Mouse (Mus musculus): ENCODE measurements around the gene Lsm4. TPM values are rescaled to one million over a fixed set of nuclear protein-coding genes. Genes with fewer than 3 reads are reported as not detected.
A peak's percentile ranks its signal among the peaks of the same experiment; 100 is the strongest.

Gene Lsm4
- polyA plus RNA-seq, 1 experiment from 2014 or later: 269 TPM

GRCm38 (mm10) chr8:70636838-70637237 lies 36.2 kb upstream of the Lsm4 start:
- WGBS (ENCODE audit: insufficient replicate concordance): 60% methylated on average over 8 of the region's 8 CpGs

GRCm38 (mm10) chr8:70638752-70639151 lies 34.3 kb upstream of the Lsm4 start:
- Histone ChIP-seq H3K9ac (no peak overlapping the region), H3K27me3 (replicated peaks) (0 out of 2 replicates have a peak, but pooled peaks cover 7% of the 10 kb centered on the region), H3K36me3 (no peaks in the 10 kb centered on the region), H3K27ac (no peak overlapping the region), H3K4me1 (peaks cover 52% of the 10 kb centered on the region), H3K4me2 (no peak overlapping the region), H3K9me3 (replicated peaks) (no peaks in the 10 kb centered on the region), H3K4me3 (no peak overlapping the region)
- no peak for ATAC-seq
- 72% methylated on average over 9 of the region's 9 CpGs for WGBS (ENCODE audit: insufficient replicate concordance)

More at GRCm38 (mm10) chr8:70636838-70637237, 36.2 kb upstream of the Lsm4 start:
- Histone ChIP-seq H3K27me3 (replicated peaks) (peaks cover 10% of the 10 kb centered on the region), H3K4me2 (no peak overlapping the region), H3K27ac (peak overlapping the region; percentile 33; the same call in 1 of the 2 replicates), H3K9ac (no peak overlapping the region), H3K36me3 (no peaks in the 10 kb centered on the region), H3K4me3 (no peak overlapping the region), H3K9me3 (replicated peaks) (no peaks in the 10 kb centered on the region), H3K4me1 (peaks cover 56% of the 10 kb centered on the region)
- peak; percentile 29 for ATAC-seq

GRCm38 (mm10) chr8:70643019-70643418 lies 30.0 kb upstream of the Lsm4 start:
- H3K36me3 ChIP-seq: no peaks in the 10 kb centered on the region
- no peak for ATAC-seq
- H3K27me3 ChIP-seq (replicated peaks): 0 out of 2 replicates have a peak, but pooled peaks cover 7% of the 10 kb centered on the region
- H3K4me3 ChIP-seq: no peak overlapping the region
- no peak overlapping the region for H3K4me2 ChIP-seq
- peaks cover 36% of the 10 kb centered on the region for H3K4me1 ChIP-seq
- 49% methylated on average over 3 of the region's 3 CpGs for WGBS (ENCODE audit: insufficient replicate concordance)
- no peak overlapping the region for H3K27ac ChIP-seq
- no peak overlapping the region for H3K9ac ChIP-seq
- no peaks in the 10 kb centered on the region for H3K9me3 ChIP-seq (replicated peaks)

GRCm38 (mm10) chr8:70644065-70644464 lies 29.0 kb upstream of the Lsm4 start:
- Histone ChIP-seq H3K27me3 (replicated peaks) (0 out of 2 replicates have a peak, but pooled peaks cover 7% of the 10 kb centered on the region), H3K4me3 (no peak overlapping the region), H3K27ac (no peak overlapping the region), H3K4me2 (no peak overlapping the region), H3K9me3 (replicated peaks) (no peaks in the 10 kb centered on the region), H3K36me3 (peaks cover 3% of the 10 kb centered on the region; the same call in 1 of the 2 replicates), H3K9ac (no peak overlapping the region), H3K4me1 (peaks cover 39% of the 10 kb centered on the region)
- 73% methylated on average over 2 of the region's 2 CpGs for WGBS (ENCODE audit: insufficient replicate concordance)
- ATAC-seq: no peak

GRCm38 (mm10) chr8:70645501-70646224 lies 27.4 kb upstream of the Lsm4 start:
- H3K4me2 ChIP-seq: no peak overlapping the region
- H3K4me3 ChIP-seq: no peak overlapping the region
- no peaks in the 10 kb centered on the region for H3K9me3 ChIP-seq (replicated peaks)
- ATAC-seq: no peak
- WGBS (ENCODE audit: insufficient replicate concordance): 62% methylated on average over 17 of the region's 17 CpGs
- peaks cover 16% of the 10 kb centered on the region for H3K36me3 ChIP-seq
- no peak overlapping the region for H3K27ac ChIP-seq
- 0 out of 2 replicates have a peak, but pooled peaks cover 7% of the 10 kb centered on the region for H3K27me3 ChIP-seq (replicated peaks)
- peaks cover 47% of the 10 kb centered on the region for H3K4me1 ChIP-seq
- no peak overlapping the region for H3K9ac ChIP-seq

GRCm38 (mm10) chr8:70646369-70646768 lies 26.7 kb upstream of the Lsm4 start:
- H3K9ac ChIP-seq: no peak overlapping the region
- no peak for ATAC-seq
- peaks cover 47% of the 10 kb centered on the region for H3K4me1 ChIP-seq
- H3K36me3 ChIP-seq: peaks cover 23% of the 10 kb centered on the region
- 83% methylated on average over 6 of the region's 6 CpGs for WGBS (ENCODE audit: insufficient replicate concordance)
- no peak overlapping the region for H3K4me3 ChIP-seq
- peak overlapping the region; percentile 27; the same call in 1 of the 2 replicates for H3K27ac ChIP-seq
- 0 out of 2 replicates have a peak, but pooled peaks cover 7% of the 10 kb centered on the region for H3K27me3 ChIP-seq (replicated peaks)
- H3K9me3 ChIP-seq (replicated peaks): no peaks in the 10 kb centered on the region
- no peak overlapping the region for H3K4me2 ChIP-seq

- Histone ChIP-seq H3K4me1 (peaks cover 47% of the 10 kb centered on the region), H3K36me3 (peaks cover 25% of the 10 kb centered on the region), H3K27me3 (replicated peaks) (0 out of 2 replicates have a peak, but pooled peaks cover 7% of the 10 kb centered on the region), H3K9ac (no peak overlapping the region), H3K27ac (peak overlapping the region; percentile 27; the same call in 1 of the 2 replicates), H3K4me3 (no peak overlapping the region), H3K9me3 (replicated peaks) (no peaks in the 10 kb centered on the region), H3K4me2 (no peak overlapping the region)
- ATAC-seq: no peak
These were observed 26.3 kb upstream of the Lsm4 start for GRCm38 (mm10) chr8:70646775-70647174.

- H3K27ac ChIP-seq: peak overlapping the region; percentile 2; the same call in 1 of the 2 replicates
These were observed 25.5 kb upstream of the Lsm4 start for GRCm38 (mm10) chr8:70647343-70648163.

GRCm38 (mm10) chr8:70648164-70648442 lies 24.9 kb upstream of the Lsm4 start:
- peak overlapping the region; percentile 2; the same call in 1 of the 2 replicates for H3K27ac ChIP-seq

More at GRCm38 (mm10) chr8:70647343-70648163, 25.5 kb upstream of the Lsm4 start:
- 67% methylated on average over 8 of the region's 8 CpGs for WGBS (ENCODE audit: insufficient replicate concordance)
- Histone ChIP-seq H3K36me3 (peaks cover 33% of the 10 kb centered on the region), H3K4me1 (peaks cover 47% of the 10 kb centered on the region), H3K9ac (no peak overlapping the region), H3K4me2 (no peak overlapping the region), H3K9me3 (replicated peaks) (no peaks in the 10 kb centered on the region), H3K27me3 (replicated peaks) (0 out of 2 replicates have a peak, but pooled peaks cover 7% of the 10 kb centered on the region), H3K4me3 (no peak overlapping the region)
- no peak for ATAC-seq

GRCm38 (mm10) chr8:70648921-70649320 lies 24.1 kb upstream of the Lsm4 start:
- ATAC-seq: no peak
- H3K4me1 ChIP-seq: peaks cover 41% of the 10 kb centered on the region
- H3K4me3 ChIP-seq: no peak overlapping the region
- H3K9ac ChIP-seq: no peak overlapping the region
- WGBS (ENCODE audit: insufficient replicate concordance): 57% methylated on average over 3 of the region's 3 CpGs
- H3K9me3 ChIP-seq (replicated peaks): no peaks in the 10 kb centered on the region
- H3K4me2 ChIP-seq: no peak overlapping the region
- H3K27ac ChIP-seq: peak overlapping the region; percentile 42
- H3K27me3 ChIP-seq (replicated peaks): no peaks in the 10 kb centered on the region
- peaks cover 34% of the 10 kb centered on the region for H3K36me3 ChIP-seq

More at GRCm38 (mm10) chr8:70648164-70648442, 24.9 kb upstream of the Lsm4 start:
- no peaks in the 10 kb centered on the region for H3K9me3 ChIP-seq (replicated peaks)
- H3K4me3 ChIP-seq: no peak overlapping the region
- H3K9ac ChIP-seq: no peak overlapping the region
- H3K36me3 ChIP-seq: peaks cover 34% of the 10 kb centered on the region
- H3K27me3 ChIP-seq (replicated peaks): 0 out of 2 replicates have a peak, but pooled peaks cover 3% of the 10 kb centered on the region
- no peak for ATAC-seq
- no peak overlapping the region for H3K4me2 ChIP-seq
- peaks cover 43% of the 10 kb centered on the region for H3K4me1 ChIP-seq
- 27% methylated on average over 1 of the region's 1 CpGs for WGBS (ENCODE audit: insufficient replicate concordance)

GRCm38 (mm10) chr8:70649324-70649723 lies 23.7 kb upstream of the Lsm4 start:
- Histone ChIP-seq H3K4me2 (no peak overlapping the region), H3K4me1 (peaks cover 41% of the 10 kb centered on the region), H3K9me3 (replicated peaks) (no peaks in the 10 kb centered on the region), H3K27ac (peak overlapping the region; percentile 42), H3K9ac (no peak overlapping the region), H3K27me3 (replicated peaks) (no peaks in the 10 kb centered on the region), H3K36me3 (peaks cover 34% of the 10 kb centered on the region), H3K4me3 (no peak overlapping the region)
- no peak for ATAC-seq
- WGBS (ENCODE audit: insufficient replicate concordance): 69% methylated on average over 4 of the region's 4 CpGs

GRCm38 (mm10) chr8:70650351-70650750 lies 22.7 kb upstream of the Lsm4 start:
- no peak overlapping the region for H3K27ac ChIP-seq
- no peak overlapping the region for H3K4me2 ChIP-seq
- ATAC-seq: no peak
- 87% methylated on average over 17 of the region's 17 CpGs for WGBS (ENCODE audit: insufficient replicate concordance)
- H3K9ac ChIP-seq: no peak overlapping the region
- no peaks in the 10 kb centered on the region for H3K27me3 ChIP-seq (replicated peaks)
- no peak overlapping the region for H3K4me3 ChIP-seq
- H3K9me3 ChIP-seq (replicated peaks): no peaks in the 10 kb centered on the region
- peaks cover 42% of the 10 kb centered on the region for H3K36me3 ChIP-seq
- peaks cover 44% of the 10 kb centered on the region for H3K4me1 ChIP-seq
